27 mouse cellular contexts compared by ENCODE assay signal in genomic region chr10:126993621-126994020, GRCm38 (mm10). TPM values are rescaled to one million over a fixed set of nuclear protein-coding genes. Genes with fewer than 3 reads are reported as not detected.
DNase-seq lines count a peak whose midpoint lies in the region; ATAC-seq lines count a peak whose summit lies in the region.
"Had no signal": no experiment of that assay in that cellular context is flagged by ENCODE, and none has a peak within 500 bp of the region (broad histone marks: within the 10 kb centered on the region; RNA-seq: fewer than 3 reads in every experiment).

No protein-coding gene starts in this region.

- no peaks in the 10 kb centered on the region for H3K27me3 ChIP-seq in megakaryocyte, embryonic 14.5 days (replicated peaks)
- H3K27me3 ChIP-seq: embryonic facial prominence, embryonic 13.5 days; embryonic facial prominence, embryonic 15.5 days; forebrain, embryonic 12.5 days; Patski had no signal

- peak overlapping the region; percentile 38 for H3K4me3 ChIP-seq in megakaryocyte, embryonic 14.5 days (replicated peaks)
- H3K4me3 ChIP-seq: embryonic facial prominence, embryonic 13.5 days; embryonic facial prominence, embryonic 15.5 days; erythroblast, embryonic 14.5 days; forebrain, embryonic 10.5 days; forebrain, embryonic 12.5 days had no signal

- ATAC-seq in megakaryocyte, adult 5-6 weeks (ENCODE audit: poor library complexity, severe bottlenecking): no peak
- 0 out of 2 replicates have a peak, but pooled peaks have one; percentile 15 for ATAC-seq in neutrophil, adult 5-6 weeks (ENCODE audit: extremely low read depth, insufficient number of reproducible peaks, low FRiP score, poor library complexity, severe bottlenecking)
- ATAC-seq: activated CD4-positive, CD25-positive, alpha-beta regulatory T cell, adult 4 months; forebrain, embryonic 14.5 days; forebrain, embryonic 16.5 days; Patski had no signal

- H3K9me3 ChIP-seq in megakaryocyte, embryonic 14.5 days: no peaks in the 10 kb centered on the region
- H3K9me3 ChIP-seq: embryonic facial prominence, embryonic 13.5 days; embryonic facial prominence, embryonic 15.5 days; forebrain, embryonic 10.5 days; forebrain, embryonic 12.5 days; G1E had no signal

- peak; percentile 49 to 59 for DNase-seq in spleen, postnatal 36 days (ENCODE audit: low spot score in 2 of 2)
- no peak for DNase-seq in spleen, postnatal 10 days (ENCODE audit: low spot score in 2 of 2)
- DNase-seq in neural tube, embryonic 10.5 days (ENCODE audit: extremely low spot score, low spot score): no peak
- DNase-seq in cerebellum, adult 9-11 months: no peak
- DNase-seq: adrenal gland, adult 8-10 months; adrenal gland, postnatal 14 days; adrenal gland, postnatal 36 days; cerebellum, adult 11-12 months; cerebellum, adult 2 months; cerebellum, adult 9-10 months; cerebellum, postnatal 14 days; cerebellum, postnatal 36 days; embryo, embryonic 11 days had no signal

- peaks cover 77% of the 10 kb centered on the region for H3K36me3 ChIP-seq in megakaryocyte, embryonic 14.5 days (replicated peaks; ENCODE audit: low read length)

- peaks cover 59% of the 10 kb centered on the region for H3K4me1 ChIP-seq in megakaryocyte, embryonic 14.5 days

RNA-seq across cellular contexts. Expression of gene Avil, which starts 6.9 kb away (rescaled TPM):
- polyA plus RNA-seq in megakaryocyte, embryonic 14.5 days (2012; ENCODE audit: insufficient read depth, low replicate concordance): 0.70 TPM in 1 of 2 replicates, not detected in the other
- 0.07 TPM in 1 of 2 replicates, not detected in the other for total RNA-seq in megakaryocyte, adult 5-6 weeks (2015)
- 0.04 and 0.16 TPM in 2 replicates for total RNA-seq in megakaryocyte, adult 5-6 weeks (2017)
- total RNA-seq in neutrophil, adult 5-6 weeks (2017): 2.0 and 2.1 TPM in 2 replicates
- total RNA-seq: common myeloid progenitor, adult 5-6 weeks had no signal
- polyA plus RNA-seq: activated CD4-positive, CD25-positive, alpha-beta regulatory T cell, adult 4 months; forebrain, embryonic 12.5 days; G1E had no signal

RNA-seq across cellular contexts. Expression of gene Ctdsp2, which starts 15.1 kb away (rescaled TPM):
- 27.8 and 40.9 TPM in 2 replicates for polyA plus RNA-seq in megakaryocyte, embryonic 14.5 days (2012; ENCODE audit: insufficient read depth, low replicate concordance)
- 73.2 and 75.2 TPM in 2 replicates for total RNA-seq in megakaryocyte, adult 5-6 weeks (2015)
- 38.0 and 41.9 TPM in 2 replicates for total RNA-seq in megakaryocyte, adult 5-6 weeks (2017)
- 63.7 and 64.6 TPM in 2 replicates for total RNA-seq in neutrophil, adult 5-6 weeks (2017)

RNA-seq across cellular contexts. Expression of gene Tsfm, which starts 37.0 kb away (rescaled TPM):
- polyA plus RNA-seq in megakaryocyte, embryonic 14.5 days (2012; ENCODE audit: insufficient read depth, low replicate concordance): 19.8 and 35.4 TPM in 2 replicates
- total RNA-seq in megakaryocyte, adult 5-6 weeks (2015): 17.4 and 25.7 TPM in 2 replicates
- total RNA-seq in megakaryocyte, adult 5-6 weeks (2017): 17.1 and 21.0 TPM in 2 replicates
- 8.6 and 12.9 TPM in 2 replicates for total RNA-seq in neutrophil, adult 5-6 weeks (2017)

RNA-seq across cellular contexts. Expression of gene Mettl1, which starts 47.6 kb away (rescaled TPM):
- 1.9 and 12.1 TPM in 2 replicates for polyA plus RNA-seq in megakaryocyte, embryonic 14.5 days (2012; ENCODE audit: insufficient read depth, low replicate concordance)
- total RNA-seq in megakaryocyte, adult 5-6 weeks (2015): 4.2 and 5.4 TPM in 2 replicates
- total RNA-seq in megakaryocyte, adult 5-6 weeks (2017): 3.5 and 8.9 TPM in 2 replicates
- 4.3 and 8.3 TPM in 2 replicates for total RNA-seq in neutrophil, adult 5-6 weeks (2017)

RNA-seq across cellular contexts. Expression of gene Eef1akmt3, which starts 47.7 kb away (rescaled TPM):
- 0.08 TPM in 1 of 2 replicates, not detected in the other for polyA plus RNA-seq in megakaryocyte, embryonic 14.5 days (2012; ENCODE audit: insufficient read depth, low replicate concordance)
- not detected in 2 replicates for total RNA-seq in megakaryocyte, adult 5-6 weeks (2015)
- 0.08 TPM in 1 of 2 replicates, not detected in the other for total RNA-seq in megakaryocyte, adult 5-6 weeks (2017)
- total RNA-seq in neutrophil, adult 5-6 weeks (2017): 0.23 TPM in 1 of 2 replicates, not detected in the other
- total RNA-seq: common myeloid progenitor, adult 5-6 weeks had no signal
- polyA plus RNA-seq: erythroblast, embryonic 14.5 days had no signal

Comparison
In these comparisons a context has a peak if more than half of its experiments do, and no peak if none do; other contexts are left out.
1. DNase-seq: peak in spleen, postnatal 36 days (2 of 2); none in spleen, postnatal 10 days (0 of 2), neural tube, embryonic 10.5 days (single experiment) and cerebellum, adult 9-11 months (single experiment).